Mouse (Mus musculus): ENCODE results near the gene Prkg1. TPM values are rescaled to one million over a fixed set of nuclear protein-coding genes. Genes with fewer than 3 reads are reported as not detected.
A peak's percentile ranks its signal among the peaks of the same experiment; 100 is the strongest.

Gene Prkg1
- polyA plus RNA-seq, 1 experiment from 2014 or later: 3.1 TPM

GRCm38 (mm10) chr19:31177279-31177922, 587.4 kb downstream of the Prkg1 start:
- Histone ChIP-seq H3K27ac (ENCODE audit: low read length) (no peak overlapping the region), H3K4me1 (ENCODE audit: insufficient read depth, low read length) (no peaks in the 10 kb centered on the region), H3K4me3 (ENCODE audit: low read length) (no peak overlapping the region), H3K36me3 (ENCODE audit: insufficient read depth, low read length) (no peaks in the 10 kb centered on the region), H3K9me3 (ENCODE audit: low read length) (no peaks in the 10 kb centered on the region), H3K27me3 (ENCODE audit: insufficient read depth, low read length) (no peaks in the 10 kb centered on the region), H3K9ac (replicated peaks; ENCODE audit: low read length) (no peak overlapping the region), H3K4me2 (replicated peaks; ENCODE audit: low read depth, low read length) (no peak overlapping the region)
- no peak for ATAC-seq (ENCODE audit: low FRiP score, low TSS enrichment)
- 82% methylated on average over 8 of the region's 8 CpGs for WGBS

GRCm38 (mm10) chr19:31170985-31171384, 593.8 kb downstream of the Prkg1 start:
- no peak overlapping the region for H3K27ac ChIP-seq (ENCODE audit: low read length)
- no peak overlapping the region for H3K9ac ChIP-seq (replicated peaks; ENCODE audit: low read length)
- peak; percentile 79; the same call in 1 of the 2 replicates for ATAC-seq (ENCODE audit: low FRiP score, low TSS enrichment)
- WGBS: 29% methylated on average over 1 of the region's 1 CpGs
- H3K4me1 ChIP-seq (ENCODE audit: insufficient read depth, low read length): no peaks in the 10 kb centered on the region
- H3K4me2 ChIP-seq (replicated peaks; ENCODE audit: low read depth, low read length): no peak overlapping the region
- H3K9me3 ChIP-seq (ENCODE audit: low read length): no peaks in the 10 kb centered on the region
- no peak overlapping the region for H3K4me3 ChIP-seq (ENCODE audit: low read length)
- no peaks in the 10 kb centered on the region for H3K36me3 ChIP-seq (ENCODE audit: insufficient read depth, low read length)
- no peaks in the 10 kb centered on the region for H3K27me3 ChIP-seq (ENCODE audit: insufficient read depth, low read length)

DNA sequence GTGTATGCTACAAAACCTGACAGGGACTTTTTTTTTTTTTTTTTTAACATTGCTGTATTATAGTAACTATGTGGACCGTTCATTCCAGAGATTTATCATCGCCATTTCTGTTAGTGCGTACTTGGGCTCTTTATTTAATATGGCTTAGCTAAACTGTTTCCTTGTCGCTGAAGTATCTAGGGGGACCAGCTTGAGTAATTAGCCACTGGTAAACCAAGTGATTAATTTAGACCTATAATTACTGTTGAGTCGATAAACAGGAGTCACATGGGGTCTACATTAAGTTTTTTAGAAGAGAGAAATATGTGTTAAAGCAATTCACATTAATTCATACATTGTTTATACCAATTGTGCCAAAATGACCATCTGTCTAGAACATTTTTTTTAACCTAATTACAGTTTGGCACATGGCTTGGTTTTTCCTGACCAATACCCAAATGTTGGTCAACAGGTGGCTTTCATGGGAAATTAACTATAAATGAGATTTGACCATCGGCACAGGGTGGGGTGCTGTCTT, 605.8 kb downstream of the Prkg1 start:
- no peak overlapping the region for H3K4me3 ChIP-seq (ENCODE audit: low read length)
- no peaks in the 10 kb centered on the region for H3K27me3 ChIP-seq (ENCODE audit: insufficient read depth, low read length)
- no peak for ATAC-seq (ENCODE audit: low FRiP score, low TSS enrichment)
- no peaks in the 10 kb centered on the region for H3K4me1 ChIP-seq (ENCODE audit: insufficient read depth, low read length)
- no peak overlapping the region for H3K27ac ChIP-seq (ENCODE audit: low read length)
- no peak overlapping the region for H3K9ac ChIP-seq (replicated peaks; ENCODE audit: low read length)
- H3K9me3 ChIP-seq (ENCODE audit: low read length): no peaks in the 10 kb centered on the region
- no peak overlapping the region for H3K4me2 ChIP-seq (replicated peaks; ENCODE audit: low read depth, low read length)
- H3K36me3 ChIP-seq (ENCODE audit: insufficient read depth, low read length): no peaks in the 10 kb centered on the region
- WGBS: 93% methylated on average over 6 of the region's 6 CpGs

- no peak overlapping the region for H3K4me2 ChIP-seq (replicated peaks; ENCODE audit: low read depth, low read length)
- WGBS: 42% methylated on average over 5 of the region's 5 CpGs
- no peaks in the 10 kb centered on the region for H3K9me3 ChIP-seq (ENCODE audit: low read length)
- H3K9ac ChIP-seq (replicated peaks; ENCODE audit: low read length): no peak overlapping the region
- no peaks in the 10 kb centered on the region for H3K4me1 ChIP-seq (ENCODE audit: insufficient read depth, low read length)
- H3K36me3 ChIP-seq (ENCODE audit: insufficient read depth, low read length): no peaks in the 10 kb centered on the region
- H3K27ac ChIP-seq (ENCODE audit: low read length): no peak overlapping the region
- ATAC-seq (ENCODE audit: low FRiP score, low TSS enrichment): no peak
- H3K4me3 ChIP-seq (ENCODE audit: low read length): no peak overlapping the region
- no peaks in the 10 kb centered on the region for H3K27me3 ChIP-seq (ENCODE audit: insufficient read depth, low read length)
Observed at GRCm38 (mm10) chr19:31153399-31153798, 611.4 kb downstream of the Prkg1 start.

GRCm38 (mm10) chr19:31149902-31150301, 614.9 kb downstream of the Prkg1 start:
- 97% methylated on average over 2 of the region's 2 CpGs for whole genome bisulfite sequencing
- H3K4me3 ChIP-seq (ENCODE audit: low read length): no peak overlapping the region
- no peaks in the 10 kb centered on the region for H3K27me3 ChIP-seq (ENCODE audit: insufficient read depth, low read length)
- H3K4me2 ChIP-seq (replicated peaks; ENCODE audit: low read depth, low read length): no peak overlapping the region
- no peak for ATAC-seq (ENCODE audit: low FRiP score, low TSS enrichment)
- H3K9me3 ChIP-seq (ENCODE audit: low read length): no peaks in the 10 kb centered on the region
- H3K9ac ChIP-seq (replicated peaks; ENCODE audit: low read length): no peak overlapping the region
- H3K36me3 ChIP-seq (ENCODE audit: insufficient read depth, low read length): no peaks in the 10 kb centered on the region
- H3K4me1 ChIP-seq (ENCODE audit: insufficient read depth, low read length): no peaks in the 10 kb centered on the region
- H3K27ac ChIP-seq (ENCODE audit: low read length): no peak overlapping the region

GRCm38 (mm10) chr19:31147457-31147856, 617.4 kb downstream of the Prkg1 start:
- H3K9me3 ChIP-seq (ENCODE audit: low read length): no peaks in the 10 kb centered on the region
- H3K9ac ChIP-seq (replicated peaks; ENCODE audit: low read length): no peak overlapping the region
- no peak overlapping the region for H3K4me2 ChIP-seq (replicated peaks; ENCODE audit: low read depth, low read length)
- ATAC-seq (ENCODE audit: low FRiP score, low TSS enrichment): no peak
- H3K4me1 ChIP-seq (ENCODE audit: insufficient read depth, low read length): no peaks in the 10 kb centered on the region
- no peak overlapping the region for H3K27ac ChIP-seq (ENCODE audit: low read length)
- H3K27me3 ChIP-seq (ENCODE audit: insufficient read depth, low read length): no peaks in the 10 kb centered on the region
- no peak overlapping the region for H3K4me3 ChIP-seq (ENCODE audit: low read length)
- H3K36me3 ChIP-seq (ENCODE audit: insufficient read depth, low read length): no peaks in the 10 kb centered on the region
- 84% methylated on average over 2 of the region's 2 CpGs for WGBS

DNA sequence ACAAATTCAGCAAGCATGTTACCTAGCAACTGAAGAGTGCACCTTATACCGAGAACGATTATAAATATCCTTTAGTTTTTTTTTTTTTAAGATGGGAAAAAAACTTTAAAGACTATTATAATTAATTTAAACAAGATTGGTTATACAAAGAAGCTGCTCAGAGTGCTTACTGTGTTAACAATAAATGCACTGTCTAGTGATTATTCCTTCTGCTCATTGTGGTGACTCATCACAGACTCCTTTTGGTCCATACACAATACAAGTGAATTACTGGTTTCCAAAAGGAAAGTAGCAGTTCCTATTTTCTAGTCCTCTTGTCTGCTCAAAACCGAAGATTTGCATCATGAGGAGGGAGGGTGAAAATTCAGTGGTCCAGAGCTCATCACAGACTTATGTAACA, 618.7 kb downstream of the Prkg1 start:
- no peaks in the 10 kb centered on the region for H3K27me3 ChIP-seq (ENCODE audit: insufficient read depth, low read length)
- no peak overlapping the region for H3K4me3 ChIP-seq (ENCODE audit: low read length)
- no peaks in the 10 kb centered on the region for H3K9me3 ChIP-seq (ENCODE audit: low read length)
- H3K4me1 ChIP-seq (ENCODE audit: insufficient read depth, low read length): no peaks in the 10 kb centered on the region
- H3K4me2 ChIP-seq (replicated peaks; ENCODE audit: low read depth, low read length): no peak overlapping the region
- no peak overlapping the region for H3K27ac ChIP-seq (ENCODE audit: low read length)
- H3K36me3 ChIP-seq (ENCODE audit: insufficient read depth, low read length): no peaks in the 10 kb centered on the region
- no peak overlapping the region for H3K9ac ChIP-seq (replicated peaks; ENCODE audit: low read length)
- 82% methylated on average over 3 of the region's 3 CpGs for WGBS
- ATAC-seq (ENCODE audit: low FRiP score, low TSS enrichment): no peak

DNA sequence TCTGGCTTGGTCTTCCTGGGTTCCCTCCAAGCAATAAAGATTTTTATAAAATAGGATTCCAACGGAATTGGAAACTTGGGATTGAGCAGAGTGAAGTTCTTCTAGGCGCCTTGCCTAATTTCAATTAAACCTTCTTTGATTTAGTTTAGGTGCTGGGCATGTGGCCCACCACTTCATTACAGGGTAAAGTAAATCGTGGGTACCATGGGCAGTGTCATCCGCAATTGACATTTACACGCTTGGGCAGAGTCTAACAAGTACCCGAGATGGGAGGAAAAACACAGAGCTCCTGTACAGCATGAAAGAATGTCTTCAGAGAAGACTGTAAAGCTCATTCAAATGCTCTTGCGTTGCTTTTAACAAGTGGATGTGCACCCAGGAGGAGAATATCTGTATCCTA, 622.9 kb downstream of the Prkg1 start:
- ATAC-seq (ENCODE audit: low FRiP score, low TSS enrichment): no peak
- Histone ChIP-seq H3K4me1 (ENCODE audit: insufficient read depth, low read length) (no peaks in the 10 kb centered on the region), H3K27ac (ENCODE audit: low read length) (no peak overlapping the region), H3K9ac (replicated peaks; ENCODE audit: low read length) (no peak overlapping the region), H3K36me3 (ENCODE audit: insufficient read depth, low read length) (no peaks in the 10 kb centered on the region), H3K9me3 (ENCODE audit: low read length) (no peaks in the 10 kb centered on the region), H3K4me2 (replicated peaks; ENCODE audit: low read depth, low read length) (no peak overlapping the region), H3K4me3 (ENCODE audit: low read length) (no peak overlapping the region), H3K27me3 (ENCODE audit: insufficient read depth, low read length) (no peaks in the 10 kb centered on the region)
- 83% methylated on average over 7 of the region's 7 CpGs for WGBS

GRCm38 (mm10) chr19:31136316-31136715, 628.5 kb downstream of the Prkg1 start:
- no peak overlapping the region for H3K27ac ChIP-seq (ENCODE audit: low read length)
- no peaks in the 10 kb centered on the region; the same call in 1 of the 2 replicates for H3K4me1 ChIP-seq (ENCODE audit: insufficient read depth, low read length)
- H3K9ac ChIP-seq (replicated peaks; ENCODE audit: low read length): no peak overlapping the region
- H3K4me3 ChIP-seq (ENCODE audit: low read length): no peak overlapping the region
- no peaks in the 10 kb centered on the region for H3K27me3 ChIP-seq (ENCODE audit: insufficient read depth, low read length)
- H3K9me3 ChIP-seq (ENCODE audit: low read length): no peaks in the 10 kb centered on the region
- no peak overlapping the region for H3K4me2 ChIP-seq (replicated peaks; ENCODE audit: low read depth, low read length)
- WGBS: 45% methylated on average over 2 of the region's 2 CpGs
- H3K36me3 ChIP-seq (ENCODE audit: insufficient read depth, low read length): no peaks in the 10 kb centered on the region
- no peak for ATAC-seq (ENCODE audit: low FRiP score, low TSS enrichment)

GRCm38 (mm10) chr19:31132614-31133013, 632.2 kb downstream of the Prkg1 start:
- no peak for ATAC-seq (ENCODE audit: low FRiP score, low TSS enrichment)
- Histone ChIP-seq H3K4me2 (replicated peaks; ENCODE audit: low read depth, low read length) (no peak overlapping the region), H3K27me3 (ENCODE audit: insufficient read depth, low read length) (no peaks in the 10 kb centered on the region), H3K4me1 (ENCODE audit: insufficient read depth, low read length) (no peaks in the 10 kb centered on the region; the same call in 1 of the 2 replicates), H3K4me3 (ENCODE audit: low read length) (no peak overlapping the region), H3K9ac (replicated peaks; ENCODE audit: low read length) (no peak overlapping the region), H3K9me3 (ENCODE audit: low read length) (no peaks in the 10 kb centered on the region), H3K27ac (ENCODE audit: low read length) (no peak overlapping the region), H3K36me3 (ENCODE audit: insufficient read depth, low read length) (no peaks in the 10 kb centered on the region)
- 62% methylated on average over 8 of the region's 8 CpGs for WGBS
